Mouse (Mus musculus): ENCODE results near the gene Cav1. TPM values are rescaled to one million over a fixed set of nuclear protein-coding genes. Genes with fewer than 3 reads are reported as not detected.
A peak's percentile ranks its signal among the peaks of the same experiment; 100 is the strongest.

Cav1 gene
- polyA plus RNA-seq, 2 experiments, result 94.5 to 172 TPM

DNA sequence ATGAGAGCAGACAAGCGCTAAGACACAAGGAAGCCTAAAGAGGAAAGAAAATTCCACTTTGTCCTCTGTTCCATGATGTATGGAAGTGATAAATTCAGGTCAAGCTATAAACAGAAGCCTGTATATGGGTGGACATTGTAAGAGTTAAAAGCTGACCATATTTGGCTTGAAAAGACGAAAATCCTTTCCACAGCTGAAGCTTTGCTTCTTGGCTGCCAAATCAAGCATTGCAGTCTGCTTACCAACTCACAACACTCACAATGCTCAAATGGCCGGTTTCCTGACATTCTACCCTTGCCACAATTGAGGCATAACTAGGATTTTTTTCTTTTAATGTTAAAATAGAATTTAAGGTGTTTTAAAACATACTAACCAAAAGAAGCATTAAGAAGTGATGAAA lies 39.7 kb upstream of the Cav1 start:
- Histone ChIP-seq H3K36me3 (ENCODE audit: control insufficient read depth, insufficient read depth, low read length) (no peaks in the 10 kb centered on the region), H3K4me2 (replicated peaks; ENCODE audit: low read depth, low read length, severe bottlenecking) (no peak overlapping the region), H3K9ac (ENCODE audit: low read depth, low read length, severe bottlenecking) (no peak overlapping the region), H3K27ac (replicated peaks; ENCODE audit: low read depth, low read length) (no peak overlapping the region), H3K9me3 (ENCODE audit: control insufficient read depth, low read length) (no peaks in the 10 kb centered on the region), H3K4me1 (ENCODE audit: control insufficient read depth, insufficient read depth, low read length) (no peaks in the 10 kb centered on the region), H3K4me3 (replicated peaks; ENCODE audit: low read length) (no peak overlapping the region), H3K27me3 (ENCODE audit: control insufficient read depth, insufficient read depth, low read length) (no peaks in the 10 kb centered on the region)
- 71% methylated on average over 3 of the region's 3 CpGs for WGBS
- DNase-seq (ENCODE audit: low spot score) (no peak), ATAC-seq (ENCODE audit: low FRiP score, low read depth) (no peak)
- no peak for TF ChIP-seq POLR2A (IDR thresholded peaks at IDR 0.05; ENCODE audit: borderline replicate concordance, extremely low read depth, insufficient read depth, insufficient read length)

DNA sequence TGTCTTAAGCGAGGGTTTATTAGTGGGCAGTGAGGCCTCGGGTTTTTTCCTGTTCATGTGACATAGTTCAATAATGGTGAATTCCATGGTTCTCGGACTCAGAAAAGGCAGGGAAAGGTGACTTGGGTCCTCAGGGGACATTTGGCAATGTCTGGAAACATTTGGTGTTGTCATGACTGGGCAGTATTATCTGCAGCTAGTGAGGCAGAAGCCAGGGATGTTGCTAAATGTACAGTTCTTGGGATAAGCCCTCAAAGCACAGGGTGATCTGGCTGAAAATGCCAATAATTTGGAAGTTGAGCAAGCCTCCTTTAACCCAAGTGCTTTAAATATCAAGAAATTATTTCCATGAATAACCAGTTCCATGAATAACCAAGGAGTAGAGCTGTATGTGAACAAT lies 27.8 kb upstream of the Cav1 start:
- Histone ChIP-seq H3K4me2 (replicated peaks; ENCODE audit: low read depth, low read length, severe bottlenecking) (no peak overlapping the region), H3K27ac (replicated peaks; ENCODE audit: low read depth, low read length) (no peak overlapping the region), H3K27me3 (ENCODE audit: control insufficient read depth, insufficient read depth, low read length) (no peaks in the 10 kb centered on the region), H3K9me3 (ENCODE audit: control insufficient read depth, low read length) (no peaks in the 10 kb centered on the region), H3K9ac (ENCODE audit: low read depth, low read length, severe bottlenecking) (no peak overlapping the region), H3K4me3 (replicated peaks; ENCODE audit: low read length) (no peak overlapping the region), H3K4me1 (ENCODE audit: control insufficient read depth, insufficient read depth, low read length) (peaks cover 4% of the 10 kb centered on the region; the same call in 1 of the 2 replicates), H3K36me3 (ENCODE audit: control insufficient read depth, insufficient read depth, low read length) (no peaks in the 10 kb centered on the region)
- ATAC-seq (ENCODE audit: low FRiP score, low read depth), result no peak
- 93% methylated on average over 3 of the region's 3 CpGs for WGBS
- TF ChIP-seq POLR2A (IDR thresholded peaks at IDR 0.05; ENCODE audit: borderline replicate concordance, extremely low read depth, insufficient read depth, insufficient read length), result no peak
- no peak for DNase-seq (ENCODE audit: low spot score)

DNA sequence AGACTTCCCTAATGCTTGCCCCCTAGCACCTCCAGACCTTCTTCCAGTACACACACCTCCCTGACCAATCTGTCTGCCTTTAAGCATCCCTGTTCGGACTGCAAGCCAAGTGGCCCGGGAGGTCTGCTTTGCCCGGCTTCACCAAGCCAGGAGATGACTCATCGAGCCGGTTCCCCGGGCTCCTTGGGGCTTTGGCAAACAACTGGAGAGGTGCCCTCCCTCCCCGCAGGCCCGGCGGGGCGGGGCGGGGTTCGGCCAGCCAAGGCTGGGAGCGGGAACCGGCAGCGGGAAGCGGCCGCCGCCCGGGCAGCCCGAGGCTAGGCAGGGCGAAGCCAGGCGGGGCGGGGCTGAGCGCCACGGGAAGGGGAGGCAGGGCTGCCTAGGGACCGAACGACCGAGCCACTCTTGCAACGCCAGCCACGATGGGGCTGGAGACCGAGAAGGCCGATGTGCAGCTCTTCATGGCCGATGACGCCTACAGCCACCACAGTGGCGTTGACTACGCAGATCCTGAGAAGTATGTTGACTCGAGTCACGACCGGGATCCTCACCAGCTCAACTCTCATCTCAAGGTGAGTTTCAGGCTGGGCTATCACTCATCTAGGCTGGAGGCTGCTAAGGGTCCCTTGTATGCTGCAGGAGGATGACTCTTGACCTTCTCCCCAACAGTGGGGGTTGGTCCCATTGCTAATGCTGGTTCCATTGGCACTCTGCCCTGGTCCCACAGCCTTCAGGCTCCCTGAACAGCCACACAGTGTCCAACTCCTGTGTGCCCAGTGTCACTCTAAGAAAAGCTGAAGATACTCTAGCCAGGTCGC lies 25.0 kb upstream of the Cav1 start, which contains the start of gene Cav2:
Gene Cav2 (plus strand): TSS at position 247 of the 818 bp plus-strand sequence.
- no peak for TF ChIP-seq POLR2A (IDR thresholded peaks at IDR 0.05; ENCODE audit: borderline replicate concordance, extremely low read depth, insufficient read depth, insufficient read length)
- H3K27me3 ChIP-seq (ENCODE audit: control insufficient read depth, insufficient read depth, low read length), result no peaks in the 10 kb centered on the region
- 2% methylated on average over 33 of the region's 40 CpGs for WGBS
- H3K9ac ChIP-seq (ENCODE audit: low read depth, low read length, severe bottlenecking), result peak within 1 kb of the TSS; percentile 75
- no peaks in the 10 kb centered on the region for H3K9me3 ChIP-seq (ENCODE audit: control insufficient read depth, low read length)
- H3K36me3 ChIP-seq (ENCODE audit: control insufficient read depth, insufficient read depth, low read length), result no peaks in the 10 kb centered on the region
- H3K4me2 ChIP-seq (replicated peaks; ENCODE audit: low read depth, low read length, severe bottlenecking), result peak within 1 kb of the TSS; percentile 93
- peak; percentile 50 for DNase-seq (ENCODE audit: low spot score)
- ATAC-seq (ENCODE audit: low FRiP score, low read depth), result peak; percentile 72; the same call in 1 of the 2 replicates
- H3K27ac ChIP-seq (replicated peaks; ENCODE audit: low read depth, low read length), result peak within 1 kb of the TSS; percentile 48
- H3K4me3 ChIP-seq (replicated peaks; ENCODE audit: low read length), result peak within 1 kb of the TSS; percentile 54
- H3K4me1 ChIP-seq (ENCODE audit: control insufficient read depth, insufficient read depth, low read length), result peaks cover 4% of the 10 kb centered on the region; the same call in 1 of the 2 replicates

DNA sequence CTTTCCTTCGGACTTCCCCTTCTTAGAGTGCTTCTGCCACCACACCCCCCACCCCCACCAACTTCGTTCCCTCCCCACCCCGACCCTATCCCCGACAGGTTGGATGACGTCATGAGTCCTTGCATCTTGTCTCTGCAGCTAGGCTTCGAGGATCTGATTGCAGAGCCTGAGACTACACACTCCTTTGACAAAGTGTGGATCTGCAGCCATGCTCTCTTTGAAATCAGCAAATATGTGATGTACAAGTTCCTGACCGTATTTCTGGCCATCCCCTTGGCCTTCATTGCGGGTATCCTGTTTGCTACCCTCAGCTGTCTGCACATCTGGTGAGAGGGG lies 24.4 kb upstream of the Cav1 start:
- TF ChIP-seq POLR2A (IDR thresholded peaks at IDR 0.05; ENCODE audit: borderline replicate concordance, extremely low read depth, insufficient read depth, insufficient read length), result no peak
- peak overlapping the region; percentile 93 for H3K4me2 ChIP-seq (replicated peaks; ENCODE audit: low read depth, low read length, severe bottlenecking)
- H3K9me3 ChIP-seq (ENCODE audit: control insufficient read depth, low read length), result no peaks in the 10 kb centered on the region
- peaks cover 4% of the 10 kb centered on the region; the same call in 1 of the 2 replicates for H3K4me1 ChIP-seq (ENCODE audit: control insufficient read depth, insufficient read depth, low read length)
- 21% methylated on average over 8 of the region's 8 CpGs for WGBS
- ATAC-seq (ENCODE audit: low FRiP score, low read depth) (no peak), DNase-seq (ENCODE audit: low spot score) (no peak)
- H3K27ac ChIP-seq (replicated peaks; ENCODE audit: low read depth, low read length), result no peak overlapping the region; the same call in none of the 2 replicates
- H3K27me3 ChIP-seq (ENCODE audit: control insufficient read depth, insufficient read depth, low read length), result no peaks in the 10 kb centered on the region
- H3K36me3 ChIP-seq (ENCODE audit: control insufficient read depth, insufficient read depth, low read length), result no peaks in the 10 kb centered on the region
- H3K4me3 ChIP-seq (replicated peaks; ENCODE audit: low read length), result peak overlapping the region; percentile 54
- H3K9ac ChIP-seq (ENCODE audit: low read depth, low read length, severe bottlenecking), result peak overlapping the region; percentile 75; the same call in 1 of the 2 replicates

DNA sequence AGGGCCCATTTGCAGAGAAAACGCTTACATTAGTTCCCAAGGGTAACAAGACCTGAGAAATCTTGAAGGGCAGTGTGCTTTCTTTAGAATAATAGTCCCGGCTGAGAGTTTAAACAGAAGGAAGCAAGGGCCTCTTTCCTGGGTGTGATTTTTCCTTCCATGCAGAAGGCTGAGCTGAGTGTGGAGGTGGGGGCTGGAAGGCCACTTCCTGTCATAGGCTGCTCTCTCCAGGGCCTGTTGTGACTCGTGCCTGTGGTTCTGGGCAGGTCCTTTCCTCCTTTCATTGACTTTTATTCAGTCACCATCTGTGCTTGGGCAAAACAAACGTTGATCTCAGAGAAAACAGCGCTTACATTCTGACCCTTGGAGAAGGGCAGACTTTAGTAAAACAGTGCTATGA lies 24.0 kb upstream of the Cav1 start:
- no peak for TF ChIP-seq POLR2A (IDR thresholded peaks at IDR 0.05; ENCODE audit: borderline replicate concordance, extremely low read depth, insufficient read depth, insufficient read length)
- H3K27ac ChIP-seq (replicated peaks; ENCODE audit: low read depth, low read length), result no peak overlapping the region
- 39% methylated on average over 5 of the region's 5 CpGs for WGBS
- no peak overlapping the region for H3K9ac ChIP-seq (ENCODE audit: low read depth, low read length, severe bottlenecking)
- peak overlapping the region; percentile 93 for H3K4me2 ChIP-seq (replicated peaks; ENCODE audit: low read depth, low read length, severe bottlenecking)
- H3K9me3 ChIP-seq (ENCODE audit: control insufficient read depth, low read length), result no peaks in the 10 kb centered on the region
- no peak overlapping the region for H3K4me3 ChIP-seq (replicated peaks; ENCODE audit: low read length)
- no peak for ATAC-seq (ENCODE audit: low FRiP score, low read depth)
- H3K27me3 ChIP-seq (ENCODE audit: control insufficient read depth, insufficient read depth, low read length), result no peaks in the 10 kb centered on the region
- H3K4me1 ChIP-seq (ENCODE audit: control insufficient read depth, insufficient read depth, low read length), result peaks cover 4% of the 10 kb centered on the region; the same call in 1 of the 2 replicates
- no peaks in the 10 kb centered on the region for H3K36me3 ChIP-seq (ENCODE audit: control insufficient read depth, insufficient read depth, low read length)
- no peak for DNase-seq (ENCODE audit: low spot score)

Measured in limb, embryonic 14.5 days (tissue).